Mouse (Mus musculus) CD4-positive, CD25-positive, alpha-beta regulatory T cell, adult 2 months (primary cell): Measurements from ENCODE around the gene Cyp2w1.
A peak's percentile ranks its signal among the peaks of the same experiment; 100 is the strongest.
"Not testable (repeated sequence)": the region's sequence is repeated elsewhere in the genome, so short reads cannot be mapped to it uniquely, and the experiment has no call there.

Experiments used
- DNase-seq: peaks from one replicate; pipeline ENCODE4 v3.0.0-alpha.2; 2012; ENCODE audit warnings: low read depth, low spot score

Gene Cyp2w1

GRCm38 (mm10) chr5:139383234-139383633, 30.8 kb downstream of the Cyp2w1 start:
- DNase-seq = no peak

GRCm38 (mm10) chr5:139384531-139384930, 32.1 kb downstream of the Cyp2w1 start:
- DNase-seq = peak; percentile 78

GRCm38 (mm10) chr5:139386047-139386446, 33.6 kb downstream of the Cyp2w1 start:
- no peak for DNase-seq

GRCm38 (mm10) chr5:139387329-139388194, 35.1 kb downstream of the Cyp2w1 start:
- DNase-seq = no peak

GRCm38 (mm10) chr5:139388195-139388570, 35.8 kb downstream of the Cyp2w1 start:
- DNase-seq = no peak

- DNase-seq = peak; percentile 62
Measured at GRCm38 (mm10) chr5:139388694-139389675, 36.6 kb downstream of the Cyp2w1 start.

GRCm38 (mm10) chr5:139389676-139390061, 37.3 kb downstream of the Cyp2w1 start:
- peak; percentile 39 for DNase-seq

- not testable (repeated sequence) for DNase-seq
Measured at GRCm38 (mm10) chr5:139390324-139391119, 38.1 kb downstream of the Cyp2w1 start.

- DNase-seq = no peak
Measured at GRCm38 (mm10) chr5:139391309-139391990, 39.0 kb downstream of the Cyp2w1 start.

- no peak for DNase-seq
Measured at GRCm38 (mm10) chr5:139392219-139393196, 40.1 kb downstream of the Cyp2w1 start.

GRCm38 (mm10) chr5:139393197-139393588, 40.8 kb downstream of the Cyp2w1 start:
- no peak for DNase-seq

GRCm38 (mm10) chr5:139394399-139394798, 42.0 kb downstream of the Cyp2w1 start:
- no peak for DNase-seq

- DNase-seq = no peak
Measured at GRCm38 (mm10) chr5:139395528-139395927, 43.1 kb downstream of the Cyp2w1 start.

- DNase-seq = no peak
Measured at GRCm38 (mm10) chr5:139397359-139397916, 45.0 kb downstream of the Cyp2w1 start.

- DNase-seq = peak; percentile 94
Measured at GRCm38 (mm10) chr5:139397959-139398753, 45.7 kb downstream of the Cyp2w1 start.

- DNase-seq = no peak
Measured at GRCm38 (mm10) chr5:139398786-139399185, 46.4 kb downstream of the Cyp2w1 start.

GRCm38 (mm10) chr5:139399991-139400390, 47.6 kb downstream of the Cyp2w1 start:
- DNase-seq = no peak

GRCm38 (mm10) chr5:139402106-139402505, 49.7 kb downstream of the Cyp2w1 start:
- DNase-seq = no peak
